Mouse (Mus musculus) kidney, adult 2 months (tissue): ENCODE data around the gene Mapk3. TPM values are rescaled to one million over a fixed set of nuclear protein-coding genes. Genes with fewer than 3 reads are reported as not detected.

Source experiments
- DNase-seq: peaks from one replicate; pipeline ENCODE4 v3.0.0; 2021
- H3K27ac ChIP-seq: fragments of 200-500 bp; 2 replicates; pipeline ENCODE4 v1.5.1; 2012; ENCODE audit warnings: low read depth, low read length, control low read depth, inconsistent platforms; ENCODE audit not compliant: insufficient read depth
- H3K27me3 ChIP-seq: fragments of 200-500 bp; replicated peaks from 2 replicates; pipeline ENCODE4 v1.6.1; 2012; ENCODE audit warnings: mild to moderate bottlenecking, moderate library complexity, low read length, inconsistent platforms; ENCODE audit not compliant: control insufficient read depth, insufficient read depth
- H3K36me3 ChIP-seq: fragments of 200-500 bp; 2 replicates; pipeline ENCODE4 v1.6.1; 2012; ENCODE audit warnings: mild to moderate bottlenecking, moderate library complexity, low read length, inconsistent platforms; ENCODE audit not compliant: control insufficient read depth, insufficient read depth
- H3K4me1 ChIP-seq: fragments of 200-500 bp; 2 replicates; pipeline ENCODE4 v1.6.1; 2011; ENCODE audit warnings: low read length; ENCODE audit not compliant: control insufficient read depth, insufficient read depth
- H3K4me3 ChIP-seq: fragments of 200-500 bp; 2 replicates; pipeline ENCODE4 v1.5.1; 2011; ENCODE audit warnings: mild to moderate bottlenecking, low read depth, low read length, control low read depth; ENCODE audit not compliant: insufficient read depth
- CTCF ChIP-seq: fragments of 200-500 bp; conservative IDR thresholded peaks from 2 replicates; pipeline ENCODE4 v1.5.1; 2011; ENCODE audit warnings: low read depth, mild to moderate bottlenecking, control low read depth, low read length, moderate library complexity, mixed read lengths; ENCODE audit not compliant: insufficient read depth, insufficient read length
- POLR2A ChIP-seq: fragments of 200-500 bp; IDR thresholded peaks from one replicate; pipeline ENCODE4 v1.6.1; 2011; ENCODE audit warnings: low read depth, low read length, control low read depth
- WGBS: fragments of 180-500 bp; shearing (Covaris S2); methylation state at CpG from one replicate; pipeline ENCODE4 v1.1.7; 2018; 5-methylcytosine and 5-hydroxymethylcytosine counted together
- polyA plus RNA-seq: library from polyadenylated mRNA; depleted of rRNA; stranded (reverse); fragments of >200 nt; gene quantifications from 2 replicates; pipeline ENCODE4 v1.2.3, GENCODE M21; 2012

Gene Mapk3
- polyA plus RNA-seq, 1 experiment: 210 TPM

DNA sequence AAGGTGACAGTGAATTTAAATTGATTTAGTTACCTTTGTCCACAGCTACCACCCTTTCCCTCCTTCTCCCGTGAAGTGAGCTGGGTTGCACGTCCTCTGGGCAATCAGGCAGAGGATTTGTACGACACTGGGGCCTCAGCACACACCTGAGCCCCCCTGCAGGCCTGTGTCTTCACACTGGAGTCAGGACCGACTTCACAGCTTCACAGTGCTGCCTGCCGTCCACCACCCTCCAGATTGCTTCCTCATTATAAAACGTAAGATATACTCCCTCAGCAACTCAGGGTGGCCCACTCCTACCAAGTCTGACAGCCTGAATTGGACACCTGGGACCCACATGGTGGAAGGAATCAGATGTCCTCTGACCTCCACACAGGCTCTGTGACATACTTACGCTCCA is 862 bp upstream of the Mapk3 start:
- 82% methylated on average over 7 of the region's 7 CpGs for WGBS
- Histone ChIP-seq H3K4me1 (peaks cover 9% of the 10 kb centered on the region; the same call in 1 of the 2 replicates), H3K4me3 (no peak overlapping the region), H3K36me3 (no peaks in the 10 kb centered on the region), H3K27ac (no peak overlapping the region), H3K27me3 (no peaks in the 10 kb centered on the region)
- no peak for DNase-seq
- TF ChIP-seq POLR2A: no peak
- TF ChIP-seq CTCF: no peak

DNA sequence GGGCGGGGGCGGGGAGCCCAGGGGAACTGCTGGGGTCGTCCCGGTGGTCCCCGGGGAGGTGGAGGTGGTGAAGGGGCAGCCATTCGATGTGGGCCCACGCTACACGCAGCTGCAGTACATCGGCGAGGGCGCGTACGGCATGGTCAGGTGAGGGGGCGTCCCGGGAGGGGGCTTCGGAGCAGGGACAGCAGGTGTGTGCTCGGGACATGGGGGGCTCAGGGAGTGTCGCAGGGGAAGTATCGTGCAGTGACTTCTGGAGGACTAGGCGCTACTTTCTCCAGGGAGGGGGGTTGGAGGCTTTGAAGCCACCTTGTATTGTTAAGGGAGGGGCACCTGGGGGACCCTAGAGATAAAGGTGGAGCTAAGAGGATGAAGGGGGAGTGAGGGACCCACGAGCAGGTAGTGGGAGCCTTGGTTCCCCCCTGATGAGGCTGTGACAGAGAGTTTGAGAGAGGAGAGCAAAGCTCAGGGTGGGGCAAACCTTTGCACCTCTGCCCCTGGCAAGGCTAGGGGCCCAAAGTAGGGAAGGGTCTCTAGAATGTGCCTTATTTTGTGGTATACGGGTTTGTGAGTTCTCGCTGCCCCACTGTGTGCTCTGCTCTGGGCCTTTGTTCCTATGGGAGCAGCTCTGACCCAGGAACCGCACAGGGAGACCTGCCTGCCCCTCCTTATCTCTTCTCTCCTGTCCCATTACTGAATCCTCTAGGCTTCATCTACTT is 430 bp downstream of the Mapk3 start:
- Histone ChIP-seq H3K27ac (peak overlapping the region; percentile 81), H3K36me3 (no peaks in the 10 kb centered on the region; the same call in 1 of the 2 replicates), H3K4me3 (peak overlapping the region; percentile 90), H3K27me3 (no peaks in the 10 kb centered on the region), H3K4me1 (peaks cover 4% of the 10 kb centered on the region; the same call in 1 of the 2 replicates)
- 2% methylated on average over 22 of the region's 24 CpGs for WGBS
- DNase-seq: no peak
- TF ChIP-seq POLR2A (no peak), CTCF (no peak)

DNA sequence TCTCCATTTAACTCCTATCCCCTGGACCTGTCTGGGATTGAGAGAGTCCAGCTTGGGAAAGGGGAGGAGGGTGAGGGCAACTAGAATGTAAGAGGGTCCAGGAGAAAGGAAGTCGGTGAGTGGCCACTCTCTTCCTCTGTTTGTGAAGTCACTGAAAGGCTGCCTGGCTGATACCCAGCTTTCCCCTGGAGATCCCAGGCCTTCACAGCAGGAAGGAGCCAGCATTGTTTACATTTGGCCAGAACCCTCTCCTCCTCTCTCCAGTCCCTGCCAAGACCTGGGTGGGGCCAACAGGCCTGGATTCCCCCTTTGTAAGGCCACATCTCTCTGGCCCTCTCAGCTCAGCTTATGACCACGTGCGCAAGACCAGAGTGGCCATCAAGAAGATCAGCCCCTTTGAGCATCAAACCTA is 996 bp downstream of the Mapk3 start:
- Histone ChIP-seq H3K27ac (peak overlapping the region; percentile 81), H3K4me1 (no peaks in the 10 kb centered on the region), H3K36me3 (no peaks in the 10 kb centered on the region; the same call in 1 of the 2 replicates), H3K27me3 (no peaks in the 10 kb centered on the region), H3K4me3 (peak overlapping the region; percentile 90)
- 33% methylated on average over 3 of the region's 3 CpGs for WGBS
- TF ChIP-seq POLR2A (no peak), CTCF (no peak)
- peak; percentile 86 for DNase-seq

- peak overlapping the region; percentile 81 for H3K27ac ChIP-seq
- no peak for DNase-seq
These were observed 1.6 kb downstream of the Mapk3 start for GRCm38 (mm10) chr7:126760956-126761355.

DNA sequence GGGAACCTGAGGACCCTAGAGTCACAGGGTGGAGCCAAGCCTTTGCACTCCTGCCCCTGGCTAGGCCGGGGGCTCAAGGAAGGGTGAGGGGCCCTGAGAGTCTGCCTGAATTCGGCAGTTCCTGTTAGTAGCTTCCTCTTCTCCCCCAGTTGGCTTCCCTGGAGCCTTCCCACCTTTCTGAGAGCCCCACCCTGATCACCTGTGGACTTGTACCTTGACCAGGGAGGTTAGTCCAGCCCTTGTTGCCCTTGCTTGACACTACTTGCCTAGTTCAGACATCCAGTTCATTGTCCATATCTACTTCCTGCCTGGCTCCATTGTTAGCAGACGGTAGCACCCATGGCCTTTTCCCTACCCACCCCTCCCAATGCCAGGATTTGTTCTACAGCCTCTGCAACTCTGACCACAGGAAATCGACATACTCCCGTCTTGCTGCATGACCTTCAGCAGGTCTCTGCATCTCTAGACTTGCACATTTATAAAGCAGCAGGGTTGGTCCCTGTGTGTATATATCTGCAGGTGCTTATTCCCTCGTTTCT is 2.2 kb downstream of the Mapk3 start:
- 49% methylated on average over 6 of the region's 6 CpGs for WGBS
- TF ChIP-seq POLR2A (no peak), CTCF (no peak)
- no peak for DNase-seq
- Histone ChIP-seq H3K27ac (0 out of 2 replicates have a peak overlapping the region, but pooled peaks have one; percentile 2), H3K4me3 (no peak overlapping the region), H3K36me3 (no peaks in the 10 kb centered on the region; the same call in 1 of the 2 replicates), H3K27me3 (no peaks in the 10 kb centered on the region), H3K4me1 (no peaks in the 10 kb centered on the region; the same call in 1 of the 2 replicates)

More at GRCm38 (mm10) chr7:126760956-126761355, 1.6 kb downstream of the Mapk3 start:
- 58% methylated on average over 4 of the region's 4 CpGs for WGBS
- no peaks in the 10 kb centered on the region; the same call in 1 of the 2 replicates for H3K36me3 ChIP-seq
- no peak overlapping the region for H3K4me3 ChIP-seq
- H3K4me1 ChIP-seq: no peaks in the 10 kb centered on the region
- no peaks in the 10 kb centered on the region for H3K27me3 ChIP-seq
- no peak for TF ChIP-seq CTCF

GRCm38 (mm10) chr7:126762471-126763008 is 3.1 kb downstream of the Mapk3 start:
- no peak for TF ChIP-seq CTCF
- no peak for TF ChIP-seq POLR2A
- Histone ChIP-seq H3K27me3 (no peaks in the 10 kb centered on the region), H3K4me3 (no peak overlapping the region), H3K4me1 (no peaks in the 10 kb centered on the region; the same call in 1 of the 2 replicates), H3K27ac (no peak overlapping the region), H3K36me3 (no peaks in the 10 kb centered on the region; the same call in 1 of the 2 replicates)
- no peak for DNase-seq
- 84% methylated on average over 17 of the region's 17 CpGs for WGBS

DNA sequence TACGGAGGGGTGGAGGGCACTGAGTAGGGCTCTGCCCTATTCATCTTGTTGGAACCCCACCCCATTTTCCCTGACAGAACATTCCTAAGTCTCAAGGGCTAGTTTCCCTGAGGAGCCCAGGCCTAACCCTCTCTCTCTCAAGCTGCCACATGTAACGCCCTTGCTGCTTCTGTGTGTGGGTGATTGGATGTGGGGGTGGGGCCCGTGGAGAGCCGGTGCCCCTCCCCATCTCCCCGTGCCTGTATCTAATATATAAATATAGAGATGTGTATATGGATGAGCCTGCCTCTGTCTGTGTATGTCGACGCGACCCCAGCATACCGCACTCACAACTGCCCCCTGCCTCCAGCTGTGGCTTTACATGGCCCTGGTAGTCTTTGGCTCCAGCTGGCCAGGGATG is 6.1 kb downstream of the Mapk3 start:
- Histone ChIP-seq H3K4me3 (no peak overlapping the region), H3K36me3 (no peaks in the 10 kb centered on the region; the same call in 1 of the 2 replicates), H3K27ac (no peak overlapping the region), H3K4me1 (no peaks in the 10 kb centered on the region; the same call in 1 of the 2 replicates), H3K27me3 (no peaks in the 10 kb centered on the region)
- no peak for DNase-seq
- TF ChIP-seq CTCF (no peak), POLR2A (no peak)
- 89% methylated on average over 9 of the region's 9 CpGs for WGBS
